12 mouse cellular contexts compared by ENCODE assay signal in genomic region chr7:82029666-82030065, GRCm38 (mm10). TPM values are rescaled to one million over a fixed set of nuclear protein-coding genes. Genes with fewer than 3 reads are reported as not detected.
DNase-seq lines count a peak whose midpoint lies in the region; ATAC-seq and TF ChIP-seq lines count a peak whose summit lies in the region.
"Had no signal": no experiment of that assay in that cellular context is flagged by ENCODE, and none has a peak within 500 bp of the region (broad histone marks: within the 10 kb centered on the region; RNA-seq: fewer than 3 reads in every experiment).

No protein-coding gene starts in this region.

- intact Hi-C loops in heart, postnatal 25 days (cut with DNase I) = no loop called here
- intact Hi-C loops in gastrocnemius, postnatal 36 days (cut with DNase I) = no loop called here
- intact Hi-C loops in left cerebral cortex, postnatal 10 days (cut with DNase I) = no loop called here

- no peak overlapping the region for H3K4me2 ChIP-seq in heart, embryonic 12.5 days
- H3K4me2 ChIP-seq in stomach, postnatal 0 days (replicated peaks; ENCODE audit: low read depth) = no peak overlapping the region
- H3K4me2 ChIP-seq: forebrain, embryonic 13.5 days; midbrain, embryonic 12.5 days had no signal

- ATAC-seq in heart, embryonic 12.5 days (ENCODE audit: insufficient number of reproducible peaks, low FRiP score) = peak; percentile 69
- no peak for ATAC-seq in stomach, postnatal 0 days (ENCODE audit: low FRiP score, low TSS enrichment)
- ATAC-seq: forebrain, embryonic 13.5 days had no signal

- H3K27me3 ChIP-seq in heart, embryonic 12.5 days (replicated peaks) = no peaks in the 10 kb centered on the region
- H3K27me3 ChIP-seq in stomach, postnatal 0 days (ENCODE audit: control insufficient read depth, insufficient read depth, low read length) = no peaks in the 10 kb centered on the region
- H3K27me3 ChIP-seq: CH12.LX; forebrain, embryonic 13.5 days; midbrain, embryonic 12.5 days had no signal

- H3K4me3 ChIP-seq in heart, embryonic 12.5 days = no peak overlapping the region
- H3K4me3 ChIP-seq in stomach, postnatal 0 days (ENCODE audit: low read depth, low read length) = no peak overlapping the region
- H3K4me3 ChIP-seq: forebrain, embryonic 13.5 days; midbrain, embryonic 12.5 days had no signal

- WGBS in heart, embryonic 12.5 days = 46% methylated on average over 9 of the region's 9 CpGs
- WGBS in stomach, postnatal 0 days = 40% methylated on average over 9 of the region's 9 CpGs

- TF ChIP-seq CTCF in stomach, postnatal 0 days (IDR thresholded peaks at IDR 0.05; ENCODE audit: low read depth) = no peak

- H3K27ac ChIP-seq in heart, embryonic 12.5 days (ENCODE audit: poor library complexity, severe bottlenecking) = no peak overlapping the region
- no peak overlapping the region for H3K27ac ChIP-seq in stomach, postnatal 0 days (replicated peaks)
- H3K27ac ChIP-seq: forebrain, embryonic 13.5 days; midbrain, embryonic 12.5 days had no signal

- no peak for DNase-seq in heart, postnatal 25 days (ENCODE audit: low spot score)
- peak; percentile 31 for DNase-seq in 3134 (ENCODE audit: extremely low read depth, insufficient read length, low spot score)
- DNase-seq in embryo, embryonic 11.5 days (ENCODE audit: low read depth, low spot score) = peak; percentile 24
- peak; percentile 58 for DNase-seq in kidney, postnatal 10 days
- no peak for DNase-seq in stomach, postnatal 0 days (ENCODE audit: low spot score)
- no peak for DNase-seq in gastrocnemius, postnatal 36 days
- DNase-seq in left cerebral cortex, postnatal 10 days (ENCODE audit: extremely low spot score in 1 of 2, low spot score in 2 of 2) = no peak

- no peaks in the 10 kb centered on the region for H3K9me3 ChIP-seq in heart, embryonic 12.5 days (replicated peaks)
- H3K9me3 ChIP-seq in stomach, postnatal 0 days (ENCODE audit: control insufficient read depth, low read length) = no peaks in the 10 kb centered on the region
- H3K9me3 ChIP-seq: forebrain, embryonic 13.5 days; midbrain, embryonic 12.5 days had no signal

- H3K9ac ChIP-seq in heart, embryonic 12.5 days = no peak overlapping the region
- H3K9ac ChIP-seq in stomach, postnatal 0 days (ENCODE audit: low read length) = no peak overlapping the region
- H3K9ac ChIP-seq: forebrain, embryonic 13.5 days; midbrain, embryonic 12.5 days had no signal

- no peak for TF ChIP-seq EP300 in stomach, postnatal 0 days (optimal IDR thresholded peaks at IDR 0.05)

- no peaks in the 10 kb centered on the region for H3K36me3 ChIP-seq in heart, embryonic 12.5 days
- H3K36me3 ChIP-seq in stomach, postnatal 0 days (ENCODE audit: control insufficient read depth, insufficient read depth, low read length) = no peaks in the 10 kb centered on the region
- H3K36me3 ChIP-seq: midbrain, embryonic 12.5 days had no signal

- H3K4me1 ChIP-seq in heart, embryonic 12.5 days (replicated peaks) = peaks cover 6% of the 10 kb centered on the region
- no peaks in the 10 kb centered on the region for H3K4me1 ChIP-seq in stomach, postnatal 0 days (replicated peaks; ENCODE audit: control insufficient read depth, insufficient read depth)
- H3K4me1 ChIP-seq: forebrain, embryonic 13.5 days; midbrain, embryonic 12.5 days had no signal

RNA-seq across cellular contexts. Expression of gene Bnc1, which starts 37.6 kb away (rescaled TPM):
- 8.6 and 9.6 TPM in 2 replicates for polyA plus RNA-seq in heart, embryonic 12.5 days (2016; fragmentation: Nextera tagmentation; extraction: Ambion mirVana)
- total RNA-seq in heart, postnatal 25 days (2021) = 1 to 10 TPM; 1.7 to 2.3 TPM
- 0.83 and 0.87 TPM in 2 replicates for polyA plus RNA-seq in stomach, postnatal 0 days (2015; fragmentation: Nextera tagmentation; extraction: Ambion mirVana)
- total RNA-seq in gastrocnemius, postnatal 36 days (2021) = not detected
- not detected for total RNA-seq in left cerebral cortex, postnatal 10 days (2021)
- total RNA-seq: CH12.LX; layer of hippocampus, postnatal 25 days had no signal
- polyA plus RNA-seq: forebrain, embryonic 13.5 days had no signal

Comparison
In these comparisons a context has a peak if more than half of its experiments do, and no peak if none do; other contexts are left out.
1. DNase-seq: peak in 3134 (single experiment), embryo, embryonic 11.5 days (single experiment) and kidney, postnatal 10 days (single experiment); none in heart, postnatal 25 days (single experiment), stomach, postnatal 0 days (single experiment), gastrocnemius, postnatal 36 days (0 of 2) and left cerebral cortex, postnatal 10 days (0 of 2).